19 mouse cellular contexts compared by ENCODE assay signal in the genomic region with DNA sequence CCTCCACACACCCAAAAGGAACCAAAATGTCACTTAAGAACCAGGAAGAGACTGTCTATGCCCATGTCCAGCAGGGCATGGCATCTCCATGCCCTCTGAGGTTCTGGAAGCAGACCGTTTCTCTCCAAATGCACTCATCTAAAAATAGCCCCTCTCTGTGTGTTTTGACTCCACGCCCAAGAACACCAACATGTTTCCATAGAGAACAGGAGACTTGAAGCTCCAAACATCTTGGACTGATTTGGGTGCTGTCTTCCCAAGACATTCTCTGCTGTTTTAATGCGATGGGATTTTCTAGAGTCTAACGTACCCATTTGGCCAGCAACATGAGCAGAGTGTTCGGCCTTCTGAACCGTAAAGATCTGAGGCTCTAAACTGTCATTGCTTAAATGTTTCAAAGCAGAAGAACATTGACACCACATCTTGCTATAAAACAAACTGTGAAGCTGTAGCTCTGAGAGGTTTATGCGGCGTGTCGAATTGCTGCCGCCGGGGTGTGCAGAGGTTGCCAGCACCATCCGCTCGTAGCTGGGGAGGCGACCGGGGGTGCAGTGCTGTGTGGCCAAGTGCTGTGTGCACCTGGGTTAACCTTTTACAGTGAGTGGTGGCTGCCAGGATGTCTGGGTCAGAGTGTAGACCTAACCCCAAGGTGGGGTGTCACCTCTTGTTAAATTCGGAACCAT.
DNase-seq lines count a peak whose midpoint lies in the region; ATAC-seq and TF ChIP-seq lines count a peak whose summit lies in the region.
"Had no signal": no experiment of that assay in that cellular context is flagged by ENCODE, and none has a peak within 500 bp of the region (broad histone marks: within the 10 kb centered on the region; RNA-seq: fewer than 3 reads in every experiment).

No protein-coding gene starts in this region.

- ATAC-seq in neural tube, embryonic 15.5 days (ENCODE audit: low FRiP score): no peak
- ATAC-seq in erythroblast, adult 5-6 weeks (replicated peaks; ENCODE audit: low FRiP score, poor library complexity, severe bottlenecking): no peak
- ATAC-seq: forebrain, embryonic 15.5 days had no signal

- no peak overlapping the region for H3K27ac ChIP-seq in gastrocnemius, adult 2 months
- no peak overlapping the region for H3K27ac ChIP-seq in neural tube, embryonic 15.5 days (replicated peaks)
- H3K27ac ChIP-seq: forebrain, embryonic 15.5 days; hindbrain, embryonic 15.5 days; midbrain, embryonic 10.5 days; neural tube, embryonic 12.5 days had no signal

- H3K27me3 ChIP-seq in neural tube, embryonic 15.5 days (replicated peaks): peaks cover 14% of the 10 kb centered on the region
- H3K27me3 ChIP-seq: forebrain, embryonic 15.5 days had no signal

- 53% methylated on average over 16 of the region's 16 CpGs for WGBS in neural tube, embryonic 15.5 days

- peaks cover 24% of the 10 kb centered on the region for H3K4me1 ChIP-seq in neural tube, embryonic 15.5 days
- H3K4me1 ChIP-seq: hindbrain, embryonic 15.5 days had no signal

- intact Hi-C loops in gastrocnemius, adult 2 months (cut with DNase I): loop anchor here (5.0 kb wide), 1 partner anchor 41 kb away; no protein-coding TSS in a partner anchor

- DNase-seq in gastrocnemius, adult 2 months: no peak
- DNase-seq in gastrocnemius, adult 18-20 months (ENCODE audit: low spot score): no peak
- DNase-seq in brain, adult 2 months (ENCODE audit: low read depth, low spot score): peak; percentile 24
- peak; percentile 60 to 65 for DNase-seq in kidney, adult 8-10 months
- DNase-seq in kidney, postnatal 25 days: peak; percentile 58 to 87
- no peak for DNase-seq in layer of hippocampus, postnatal 10 days (ENCODE audit: low spot score in 2 of 2)
- DNase-seq: adrenal gland, adult 8-10 months; cerebellum, adult 2 months; lung, adult 18-20 months; lung, postnatal 36 days; right cerebral cortex, postnatal 25 days; thymus, postnatal 4 days had no signal

- H3K4me3 ChIP-seq in gastrocnemius, adult 2 months: 0 out of 2 replicates have a peak overlapping the region, but pooled peaks have one; percentile 2
- no peak overlapping the region for H3K4me3 ChIP-seq in neural tube, embryonic 15.5 days (replicated peaks)
- H3K4me3 ChIP-seq: erythroblast, embryonic 14.5 days; forebrain, embryonic 15.5 days; hindbrain, embryonic 15.5 days; midbrain, embryonic 10.5 days; neural tube, embryonic 12.5 days had no signal

- H3K9me3 ChIP-seq in neural tube, embryonic 15.5 days (replicated peaks): no peaks in the 10 kb centered on the region
- H3K9me3 ChIP-seq: forebrain, embryonic 15.5 days; hindbrain, embryonic 15.5 days; midbrain, embryonic 10.5 days; neural tube, embryonic 12.5 days had no signal

- no peak overlapping the region for H3K9ac ChIP-seq in neural tube, embryonic 15.5 days (replicated peaks)
- H3K9ac ChIP-seq: forebrain, embryonic 15.5 days; hindbrain, embryonic 15.5 days; neural tube, embryonic 12.5 days had no signal

- H3K36me3 ChIP-seq in neural tube, embryonic 15.5 days: no peaks in the 10 kb centered on the region
- H3K36me3 ChIP-seq: forebrain, embryonic 15.5 days; hindbrain, embryonic 15.5 days; midbrain, embryonic 10.5 days; neural tube, embryonic 12.5 days had no signal

- TF ChIP-seq CTCF in gastrocnemius, adult 2 months (IDR thresholded peaks at IDR 0.05): no peak

- no peak overlapping the region for H3K4me2 ChIP-seq in neural tube, embryonic 15.5 days
- H3K4me2 ChIP-seq: forebrain, embryonic 15.5 days; hindbrain, embryonic 15.5 days; neural tube, embryonic 12.5 days had no signal

Comparison
In these comparisons a context has a peak if more than half of its experiments do, and no peak if none do; other contexts are left out.
1. DNase-seq: peak in brain, adult 2 months (single experiment), kidney, adult 8-10 months (2 of 2) and kidney, postnatal 25 days (2 of 2); none in gastrocnemius, adult 2 months (single experiment), gastrocnemius, adult 18-20 months (single experiment) and layer of hippocampus, postnatal 10 days (0 of 2).